ENCODE assay signal across 8 mouse cellular contexts in the genomic region with DNA sequence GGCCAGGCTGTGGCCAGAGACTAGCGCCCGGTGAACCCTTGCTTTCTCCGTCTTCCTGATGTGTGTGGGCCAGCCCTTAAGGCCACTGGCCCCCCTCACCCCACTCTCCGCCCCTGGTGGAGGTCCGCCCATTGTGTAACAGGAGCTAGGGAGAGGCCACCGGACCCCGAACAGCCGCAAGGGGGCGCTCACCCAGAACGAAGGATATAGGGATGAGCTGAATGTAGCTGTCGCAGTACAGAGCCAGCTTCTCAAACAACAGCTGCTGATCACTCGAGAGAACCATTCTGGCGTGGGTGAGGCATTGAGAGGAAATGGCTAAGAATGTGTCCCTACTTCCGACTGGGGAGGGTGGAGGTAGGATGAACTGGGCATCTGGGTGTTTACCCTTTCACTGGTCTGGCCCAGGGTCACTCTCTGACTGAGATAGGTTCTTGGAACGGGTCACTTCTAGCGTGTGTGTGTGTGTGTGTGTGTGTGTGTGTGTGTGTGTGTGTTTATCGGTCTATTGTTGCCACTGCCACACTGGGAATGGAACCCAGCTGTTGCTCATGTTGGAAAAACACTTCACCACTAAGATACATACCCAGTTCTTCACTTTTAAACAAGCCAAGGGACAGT. TPM values are rescaled to one million over a fixed set of nuclear protein-coding genes. Genes with fewer than 3 reads are reported as not detected.
DNase-seq lines count a peak whose midpoint lies in the region; ATAC-seq and TF ChIP-seq lines count a peak whose summit lies in the region.

No protein-coding gene starts in this region.

- CTCF ChIA-PET in Patski (lab: Charles Lee), result interaction anchor here (0.6 to 8.7 kb wide), 12 partner anchors 9 to 795 kb away, joined by 3 to 125 read pairs (median 3); no protein-coding TSS in a partner anchor

- no peaks in the 10 kb centered on the region for H3K36me3 ChIP-seq in hindbrain, embryonic 13.5 days

- H3K4me3 ChIP-seq in hindbrain, embryonic 13.5 days, result peak overlapping the region; percentile 31

- in situ Hi-C loops in Patski (cut with MboI; ENCODE audit: low pct_unique_long_range_greater_than_20kb), result loop anchor here (5.0 kb wide), 1 partner anchor 76 kb away; no protein-coding TSS in a partner anchor

- 0 out of 2 replicates have a peak overlapping the region, but pooled peaks have one; percentile 4 for H3K27ac ChIP-seq in hindbrain, embryonic 13.5 days

- peak overlapping the region; percentile 31 for H3K9ac ChIP-seq in hindbrain, embryonic 13.5 days

- no peaks in the 10 kb centered on the region for H3K9me3 ChIP-seq in hindbrain, embryonic 13.5 days

- WGBS in hindbrain, embryonic 13.5 days, result 8% methylated on average over 17 of the region's 17 CpGs

- peak; percentile 86 for TF ChIP-seq CTCF in Patski (IDR thresholded peaks at IDR 0.05)

- ATAC-seq in Patski, result peak; percentile 32
- ATAC-seq in hindbrain, embryonic 13.5 days (ENCODE audit: low FRiP score), result peak; percentile 88

- DNase-seq in Patski (ENCODE audit: low read depth, low spot score), result no peak
- DNase-seq in cerebellum, postnatal 25 days, result peak; percentile 84 to 90
- peak; percentile 74 to 77 for DNase-seq in frontal cortex, postnatal 25 days (ENCODE audit: low spot score in 2 of 2)
- DNase-seq in layer of hippocampus, postnatal 25 days (ENCODE audit: extremely low spot score in 1 of 2, low spot score in 1 of 2), result peak; percentile 86 to 92
- DNase-seq in lung, postnatal 14 days, result peak; percentile 97
- DNase-seq in ovary, postnatal 36 days (ENCODE audit: low spot score), result peak; percentile 90
- peak; percentile 86 for DNase-seq in thymus, postnatal 25 days

- POLR2A ChIA-PET in Patski (lab: Charles Lee), result no interaction called here

- H3K4me2 ChIP-seq in hindbrain, embryonic 13.5 days, result peak overlapping the region; percentile 47

- H3K4me1 ChIP-seq in hindbrain, embryonic 13.5 days (replicated peaks), result peaks cover 11% of the 10 kb centered on the region

- no peaks in the 10 kb centered on the region for H3K27me3 ChIP-seq in Patski
- no peaks in the 10 kb centered on the region for H3K27me3 ChIP-seq in hindbrain, embryonic 13.5 days

RNA-seq across cellular contexts. Expression of gene Best1, which starts 8.3 kb away (rescaled TPM):
- polyA plus RNA-seq in Patski (2021), result not detected
- 1.5 and 1.7 TPM in 2 replicates for polyA plus RNA-seq in hindbrain, embryonic 13.5 days (2015; fragmentation: Nextera tagmentation; extraction: Ambion mirVana)
- under 1 TPM; 0.85 to 0.96 TPM for total RNA-seq in layer of hippocampus, postnatal 25 days (2021)

RNA-seq across cellular contexts. Expression of gene Rab3il1, which starts 8.3 kb away (rescaled TPM):
- 0.71 TPM for polyA plus RNA-seq in Patski (2021)
- 22.6 and 25.1 TPM in 2 replicates for polyA plus RNA-seq in hindbrain, embryonic 13.5 days (2015; fragmentation: Nextera tagmentation; extraction: Ambion mirVana)
- 1 to 10 TPM; 9.3 TPM for total RNA-seq in layer of hippocampus, postnatal 25 days (2021)

RNA-seq across cellular contexts. Expression of gene Fth1, which starts 12.7 kb away (rescaled TPM):
- polyA plus RNA-seq in Patski (2021), result 2,141 TPM
- polyA plus RNA-seq in hindbrain, embryonic 13.5 days (2015; fragmentation: Nextera tagmentation; extraction: Ambion mirVana), result 1,535 and 1,618 TPM in 2 replicates
- 1,000 to 10,000 TPM; 2,794 to 3,082 TPM for total RNA-seq in layer of hippocampus, postnatal 25 days (2021)

RNA-seq across cellular contexts. Expression of gene Fads3, which starts 48.2 kb away (rescaled TPM):
- 227 TPM for polyA plus RNA-seq in Patski (2021)
- polyA plus RNA-seq in hindbrain, embryonic 13.5 days (2015; fragmentation: Nextera tagmentation; extraction: Ambion mirVana), result 15.2 and 18.0 TPM in 2 replicates
- 10 to 100 TPM; 26.3 to 27.9 TPM for total RNA-seq in layer of hippocampus, postnatal 25 days (2021)

Comparison
In these comparisons a context has a peak if more than half of its experiments do, and no peak if none do; other contexts are left out.
1. RNA of gene Rab3il1, which starts 8.3 kb away (polyA plus RNA-seq): 22.6 to 25.1 TPM in hindbrain, embryonic 13.5 days; 0.71 TPM in Patski (single experiment); every median in the first group is over 10 times any median in the second.